Mouse (Mus musculus) heart, embryonic 15.5 days (tissue): ENCODE measurements around the gene 2210016L21Rik. TPM values are rescaled to one million over a fixed set of nuclear protein-coding genes. Genes with fewer than 3 reads are reported as not detected.

Source experiments
- ATAC-seq: fragments of 200-750 bp; cut with Nextera tagmentation; replicated peaks from 2 replicates; pipeline ENCODE4 v1.8.0; 2017; ENCODE audit warnings: low read depth, moderate TSS enrichment; ENCODE audit not compliant: insufficient number of reproducible peaks, insufficient read depth, low FRiP score
- H3K27ac ChIP-seq: fragments of 300-500 bp; sonication (generic); 2 replicates; pipeline ENCODE4 v1.5.1; 2015; ENCODE audit warnings: mild to moderate bottlenecking, inconsistent platforms
- H3K27me3 ChIP-seq: fragments of 300-500 bp; sonication (generic); 2 replicates; pipeline ENCODE4 v1.6.1; 2015; ENCODE audit warnings: inconsistent platforms
- H3K36me3 ChIP-seq: fragments of 300-500 bp; sonication (generic); 2 replicates; pipeline ENCODE4 v1.6.1; 2015; ENCODE audit warnings: mild to moderate bottlenecking, inconsistent platforms
- H3K4me1 ChIP-seq: fragments of 300-500 bp; sonication (generic); replicated peaks from 2 replicates; pipeline ENCODE4 v1.6.1; 2015; ENCODE audit warnings: inconsistent platforms
- H3K4me2 ChIP-seq: fragments of 300-500 bp; sonication (generic); 2 replicates; pipeline ENCODE4 v1.6.1; 2015; ENCODE audit warnings: inconsistent platforms, mild to moderate bottlenecking, moderate library complexity
- H3K4me3 ChIP-seq: fragments of 300-500 bp; sonication (generic); 2 replicates; pipeline ENCODE4 v1.5.1; 2015; ENCODE audit warnings: mild to moderate bottlenecking, inconsistent platforms
- H3K9ac ChIP-seq: fragments of 300-500 bp; sonication (generic); 2 replicates; pipeline ENCODE4 v1.6.1; 2015; ENCODE audit warnings: mild to moderate bottlenecking, inconsistent platforms
- H3K9me3 ChIP-seq: fragments of 300-500 bp; sonication (generic); replicated peaks from 2 replicates; pipeline ENCODE4 v1.6.1; 2016; ENCODE audit warnings: inconsistent platforms
- WGBS: fragments of 180-500 bp; shearing (Covaris S2); methylation state at CpG from one replicate; pipeline ENCODE4 v1.1.7; 2015; ENCODE audit warnings: mixed read lengths; 5-methylcytosine and 5-hydroxymethylcytosine counted together
- polyA plus RNA-seq: library from polyadenylated mRNA; unstranded; fragments of >200 nt; fragmentation: Nextera tagmentation; extraction: Ambion mirVana; gene quantifications from 2 replicates; pipeline ENCODE4 v1.2.1, GENCODE M21; 2015

2210016L21Rik gene
- polyA plus RNA-seq, 1 experiment from 2014 or later, result 40.0 TPM

DNA sequence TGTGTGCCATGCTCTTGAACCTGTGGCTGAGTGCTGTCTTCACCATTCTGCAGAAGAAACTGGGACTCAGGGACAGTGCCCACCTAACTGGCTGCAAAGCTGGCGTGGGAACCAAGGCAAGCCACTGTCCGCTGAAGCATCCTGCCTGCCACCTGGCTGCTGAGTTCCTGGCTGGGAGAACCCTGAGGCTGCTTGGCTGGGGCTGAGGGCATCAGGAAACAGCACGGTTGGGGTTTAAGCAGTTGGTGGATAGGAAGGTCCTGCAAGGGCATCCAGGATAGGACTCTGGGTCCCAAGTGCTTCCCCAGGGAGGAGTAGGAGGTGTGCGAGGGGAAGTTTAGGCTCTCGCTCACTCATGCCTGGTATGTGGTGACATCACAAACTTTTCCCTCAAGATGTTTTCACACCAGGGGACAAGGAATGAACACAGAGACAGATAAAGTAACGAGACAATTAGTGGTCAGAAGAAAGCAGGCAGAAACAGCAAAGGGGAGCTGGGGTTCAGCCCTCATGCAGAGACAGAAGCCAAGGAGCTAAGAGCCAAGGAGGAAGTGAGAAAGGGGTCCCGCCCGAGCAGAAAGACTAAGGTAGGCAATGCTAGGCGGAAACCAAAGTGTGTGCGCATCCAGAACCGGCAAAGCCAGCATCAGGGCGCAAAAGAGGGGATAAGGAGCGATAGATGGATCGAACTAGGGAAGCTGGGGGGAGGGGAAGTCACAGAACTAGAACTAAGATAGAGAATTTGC, 25.7 kb downstream of the 2210016L21Rik start:
- H3K9me3 ChIP-seq, result no peaks in the 10 kb centered on the region
- no peak for ATAC-seq
- peaks cover 21% of the 10 kb centered on the region for H3K4me1 ChIP-seq
- H3K27me3 ChIP-seq, result peaks cover 38% of the 10 kb centered on the region
- no peak overlapping the region for H3K4me2 ChIP-seq
- H3K27ac ChIP-seq, result no peak overlapping the region
- 32% methylated on average over 14 of the region's 14 CpGs for WGBS
- H3K36me3 ChIP-seq, result no peaks in the 10 kb centered on the region
- no peak overlapping the region for H3K4me3 ChIP-seq
- H3K9ac ChIP-seq, result no peak overlapping the region

DNA sequence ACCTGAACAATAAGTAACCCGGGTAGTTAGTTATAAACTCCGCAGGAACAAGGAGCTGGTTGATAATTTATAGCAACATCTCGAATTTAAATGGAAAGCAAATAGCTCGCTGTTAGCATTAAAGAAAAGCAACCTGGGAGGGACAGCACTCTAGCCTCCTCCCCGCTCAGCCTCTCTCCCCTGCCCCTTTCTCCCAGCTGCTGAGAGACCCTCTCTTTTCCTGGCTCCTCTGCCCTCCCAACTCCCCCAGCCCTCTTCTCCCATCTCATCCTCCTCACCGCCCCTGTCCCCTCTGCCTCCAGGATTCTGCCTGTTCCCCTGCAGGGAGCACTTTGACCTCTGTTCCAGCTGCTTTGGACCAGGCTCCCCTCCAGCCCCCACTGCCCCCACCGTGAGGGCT, 26.7 kb downstream of the 2210016L21Rik start:
- H3K27ac ChIP-seq, result no peak overlapping the region
- H3K4me3 ChIP-seq, result no peak overlapping the region
- no peak for ATAC-seq
- H3K27me3 ChIP-seq, result peaks cover 38% of the 10 kb centered on the region
- H3K4me1 ChIP-seq, result peaks cover 21% of the 10 kb centered on the region
- 35% methylated on average over 7 of the region's 7 CpGs for WGBS
- H3K36me3 ChIP-seq, result no peaks in the 10 kb centered on the region
- no peak overlapping the region for H3K9ac ChIP-seq
- no peaks in the 10 kb centered on the region for H3K9me3 ChIP-seq
- H3K4me2 ChIP-seq, result no peak overlapping the region

- no peak overlapping the region for H3K4me3 ChIP-seq
- no peak overlapping the region for H3K4me2 ChIP-seq
- no peak overlapping the region for H3K27ac ChIP-seq
- WGBS, result 14% methylated on average over 4 of the region's 4 CpGs
- H3K27me3 ChIP-seq, result peaks cover 38% of the 10 kb centered on the region
- H3K9me3 ChIP-seq, result no peaks in the 10 kb centered on the region
- no peak overlapping the region for H3K9ac ChIP-seq
- H3K36me3 ChIP-seq, result no peaks in the 10 kb centered on the region
- no peak for ATAC-seq
- H3K4me1 ChIP-seq, result peaks cover 20% of the 10 kb centered on the region
Measured at GRCm38 (mm10) chr5:114969064-114969463, 27.1 kb downstream of the 2210016L21Rik start.

DNA sequence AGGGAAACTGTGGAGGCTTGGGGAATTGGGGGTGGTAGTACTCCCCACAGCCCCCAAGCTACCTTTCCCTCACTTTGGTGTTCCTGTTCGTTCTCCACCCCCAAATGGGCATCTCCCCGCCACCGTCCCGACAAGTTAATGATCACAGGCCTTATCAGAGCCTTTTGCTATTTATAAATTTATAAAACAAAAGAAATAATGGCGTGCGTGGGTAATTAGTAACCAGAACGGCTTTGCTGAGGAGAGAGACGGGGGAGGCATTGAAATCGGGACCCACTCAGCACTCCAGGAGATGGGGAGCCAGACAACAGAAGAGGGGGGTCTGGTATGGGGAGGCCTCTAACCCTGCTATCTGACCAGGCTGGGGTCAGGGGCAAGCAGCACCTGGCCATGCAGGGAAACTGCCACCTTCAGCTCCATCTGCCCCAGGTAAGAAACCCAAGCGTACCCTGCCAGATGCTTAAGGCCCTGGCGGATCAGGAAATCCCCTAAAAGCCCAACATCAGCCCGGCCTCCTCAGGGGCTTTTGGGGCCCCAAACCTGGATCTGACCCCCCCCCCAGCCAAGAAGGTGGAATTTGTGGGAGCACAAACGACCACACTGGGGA, 27.8 kb downstream of the 2210016L21Rik start:
- no peak for ATAC-seq
- no peak overlapping the region for H3K9ac ChIP-seq
- no peak overlapping the region for H3K27ac ChIP-seq
- no peaks in the 10 kb centered on the region for H3K36me3 ChIP-seq
- H3K27me3 ChIP-seq, result peaks cover 38% of the 10 kb centered on the region
- 61% methylated on average over 13 of the region's 13 CpGs for WGBS
- no peak overlapping the region for H3K4me2 ChIP-seq
- H3K9me3 ChIP-seq, result no peaks in the 10 kb centered on the region
- peaks cover 13% of the 10 kb centered on the region for H3K4me1 ChIP-seq
- H3K4me3 ChIP-seq, result no peak overlapping the region

GRCm38 (mm10) chr5:114970824-114971227, 28.9 kb downstream of the 2210016L21Rik start, which contains the start of gene Hnf1a:
TSS of gene Hnf1a (minus strand) at chr5:114971094.
- Histone ChIP-seq H3K36me3 (no peaks in the 10 kb centered on the region), H3K27me3 (peaks cover 37% of the 10 kb centered on the region), H3K4me2 (no peak within 1 kb of the TSS), H3K4me3 (no peak within 1 kb of the TSS), H3K9me3 (no peaks in the 10 kb centered on the region), H3K9ac (no peak within 1 kb of the TSS), H3K4me1 (peaks cover 5% of the 10 kb centered on the region), H3K27ac (no peak within 1 kb of the TSS)
- WGBS, result 76% methylated on average over 17 of the region's 17 CpGs
- no peak for ATAC-seq

DNA sequence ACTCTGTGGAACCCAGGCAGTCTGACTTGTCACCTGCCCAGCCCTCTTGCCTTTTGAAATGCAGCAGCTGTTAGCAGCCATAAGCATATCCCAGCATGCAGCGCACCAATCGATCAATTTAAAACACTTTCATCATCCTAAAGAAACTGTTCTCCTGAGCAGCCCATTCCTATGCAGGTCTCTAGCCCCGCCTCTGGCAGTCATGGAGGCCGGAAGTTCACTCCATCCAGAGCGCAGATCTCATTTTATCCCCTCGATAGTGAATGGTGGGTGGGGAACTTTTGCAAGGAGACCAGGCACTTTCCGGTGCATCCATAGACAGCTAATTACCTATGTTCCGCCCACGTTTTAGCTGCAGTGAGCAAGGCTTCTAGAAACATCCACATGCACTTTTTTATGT, 30.2 kb downstream of the 2210016L21Rik start:
- ATAC-seq, result no peak
- WGBS, result 78% methylated on average over 9 of the region's 9 CpGs

GRCm38 (mm10) chr5:114973131-114973530, 31.2 kb downstream of the 2210016L21Rik start:
- Histone ChIP-seq H3K36me3 (no peaks in the 10 kb centered on the region), H3K9me3 (no peaks in the 10 kb centered on the region), H3K27ac (no peak overlapping the region), H3K4me1 (peaks cover 1% of the 10 kb centered on the region), H3K27me3 (peaks cover 21% of the 10 kb centered on the region), H3K9ac (no peak overlapping the region), H3K4me3 (no peak overlapping the region), H3K4me2 (no peak overlapping the region)
- no peak for ATAC-seq
- WGBS, result 69% methylated on average over 8 of the region's 8 CpGs

More for the DNA sequence above, 30.2 kb downstream of the 2210016L21Rik start:
- Histone ChIP-seq H3K4me1 (peaks cover 5% of the 10 kb centered on the region), H3K4me2 (no peak overlapping the region), H3K4me3 (no peak overlapping the region), H3K9ac (no peak overlapping the region), H3K9me3 (no peaks in the 10 kb centered on the region), H3K27ac (no peak overlapping the region), H3K36me3 (no peaks in the 10 kb centered on the region), H3K27me3 (peaks cover 30% of the 10 kb centered on the region)

- peaks cover 12% of the 10 kb centered on the region for H3K4me1 ChIP-seq
- H3K9me3 ChIP-seq, result no peaks in the 10 kb centered on the region
- no peak overlapping the region for H3K9ac ChIP-seq
- no peaks in the 10 kb centered on the region for H3K27me3 ChIP-seq
- H3K4me2 ChIP-seq, result no peak overlapping the region
- ATAC-seq, result no peak
- no peak overlapping the region for H3K27ac ChIP-seq
- H3K4me3 ChIP-seq, result no peak overlapping the region
- no peaks in the 10 kb centered on the region for H3K36me3 ChIP-seq
Measured at GRCm38 (mm10) chr5:114976935-114977334, 35.0 kb downstream of the 2210016L21Rik start.

DNA sequence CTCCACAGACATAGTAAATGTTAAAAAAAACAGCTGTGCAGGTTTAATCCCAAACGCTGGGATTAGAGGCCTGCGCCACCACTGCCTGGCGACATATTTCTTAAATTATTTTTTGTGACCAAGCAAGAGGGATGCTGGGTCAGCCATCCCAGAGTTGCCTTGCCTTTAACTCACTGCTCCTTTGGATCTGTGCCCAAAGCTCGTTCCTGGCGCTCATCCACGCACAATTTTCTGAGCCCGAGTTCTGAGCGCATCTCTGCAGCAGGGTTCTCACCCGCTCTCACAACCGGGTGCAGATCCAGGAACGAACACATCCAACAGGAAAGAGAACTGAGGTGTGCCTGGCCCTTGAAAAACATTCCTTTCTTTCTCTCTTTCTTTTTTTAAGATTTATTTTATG, 36.5 kb downstream of the 2210016L21Rik start:
- no peaks in the 10 kb centered on the region for H3K36me3 ChIP-seq
- ATAC-seq, result no peak
- H3K4me2 ChIP-seq, result no peak overlapping the region
- no peaks in the 10 kb centered on the region for H3K9me3 ChIP-seq
- WGBS, result 58% methylated on average over 11 of the region's 11 CpGs
- no peak overlapping the region for H3K4me3 ChIP-seq
- no peak overlapping the region for H3K9ac ChIP-seq
- H3K27ac ChIP-seq, result no peak overlapping the region
- H3K4me1 ChIP-seq, result peaks cover 12% of the 10 kb centered on the region
- H3K27me3 ChIP-seq, result no peaks in the 10 kb centered on the region

- Histone ChIP-seq H3K9ac (no peak overlapping the region), H3K36me3 (no peaks in the 10 kb centered on the region), H3K4me2 (peak overlapping the region; percentile 94), H3K27me3 (no peaks in the 10 kb centered on the region), H3K4me3 (peak overlapping the region; percentile 55), H3K27ac (no peak overlapping the region), H3K4me1 (peaks cover 12% of the 10 kb centered on the region), H3K9me3 (no peaks in the 10 kb centered on the region)
- 5% methylated on average over 6 of the region's 6 CpGs for WGBS
- ATAC-seq, result no peak
Measured at GRCm38 (mm10) chr5:114978888-114979249, 36.9 kb downstream of the 2210016L21Rik start.

- H3K27ac ChIP-seq, result peak overlapping the region; percentile 16; the same call in 1 of the 2 replicates
- peak overlapping the region; percentile 94 for H3K4me2 ChIP-seq
- no peaks in the 10 kb centered on the region for H3K36me3 ChIP-seq
- 2% methylated on average over 32 of the region's 32 CpGs for WGBS
- H3K9ac ChIP-seq, result peak overlapping the region; percentile 51
- peak overlapping the region; percentile 55 for H3K4me3 ChIP-seq
- no peaks in the 10 kb centered on the region for H3K9me3 ChIP-seq
- H3K4me1 ChIP-seq, result peaks cover 12% of the 10 kb centered on the region
- peak; percentile 47; the same call in 1 of the 2 replicates for ATAC-seq
- no peaks in the 10 kb centered on the region for H3K27me3 ChIP-seq
Measured at GRCm38 (mm10) chr5:114979250-114980121, 37.5 kb downstream of the 2210016L21Rik start.
